Mouse (Mus musculus): ENCODE measurements around the gene Tlx2.

- TF ChIP-seq POLR2A (IDR thresholded peaks at IDR 0.05; ENCODE audit: borderline replicate concordance, extremely low read depth, insufficient read depth, insufficient read length, poor library complexity, severe bottlenecking) (no peak), CTCF (IDR thresholded peaks at IDR 0.05; ENCODE audit: borderline replicate concordance, extremely low read depth, insufficient read depth, insufficient read length) (no peak)
These were observed 39.0 kb downstream of the Tlx2 start for GRCm38 (mm10) chr6:83031111-83031510.
